In genomic region chr6:100707557-100707956, GRCm38 (mm10) we compare ENCODE assay signal across 12 mouse cellular contexts. TPM values are rescaled to one million over a fixed set of nuclear protein-coding genes. Genes with fewer than 3 reads are reported as not detected.
A peak's percentile ranks its signal among the peaks of the same experiment; 100 is the strongest.
DNase-seq lines count a peak whose midpoint lies in the region; ATAC-seq and TF ChIP-seq lines count a peak whose summit lies in the region.
"Had no signal": no experiment of that assay in that cellular context is flagged by ENCODE, and none has a peak within 500 bp of the region (broad histone marks: within the 10 kb centered on the region; RNA-seq: fewer than 3 reads in every experiment).

No protein-coding gene starts in this region.

- H3K4me2 ChIP-seq in heart, embryonic 11.5 days: no peak overlapping the region
- H3K4me2 ChIP-seq in myocyte (ENCODE audit: low read depth): peak overlapping the region; percentile 64
- H3K4me2 ChIP-seq: liver, embryonic 13.5 days had no signal

- no peak for TF ChIP-seq POLR2A in myocyte (IDR thresholded peaks at IDR 0.05; ENCODE audit: insufficient read length, low read depth)

- ATAC-seq in heart, embryonic 11.5 days (replicated peaks; ENCODE audit: insufficient number of reproducible peaks, low FRiP score, low TSS enrichment): no peak
- ATAC-seq in CD4-positive, CD25-positive, alpha-beta regulatory T cell, adult 4 months: no peak
- ATAC-seq: hindbrain, embryonic 16.5 days had no signal

- peak; percentile 57 to 79 for DNase-seq in heart, adult 18-20 months
- DNase-seq in urinary bladder, postnatal 14 days (ENCODE audit: low spot score): peak; percentile 35
- DNase-seq in urinary bladder, postnatal 10 days (ENCODE audit: low spot score): no peak
- DNase-seq in gastrocnemius, postnatal 25 days: peak; percentile 53
- no peak for DNase-seq in midbrain, embryonic 10.5 days (ENCODE audit: low spot score)
- DNase-seq: cerebellum, adult 8-10 months; liver, embryonic 13.5 days; thymus, postnatal 14 days had no signal

- H3ac ChIP-seq in myocyte (ENCODE audit: control insufficient read depth, insufficient read length): no peak overlapping the region

- no peaks in the 10 kb centered on the region for H3K79me2 ChIP-seq in myocyte (ENCODE audit: control insufficient read depth, insufficient read depth)

- peaks cover 26% of the 10 kb centered on the region for H3K27me3 ChIP-seq in heart, embryonic 11.5 days (ENCODE audit: control insufficient read depth, insufficient read depth, low read length)
- H3K27me3 ChIP-seq in myocyte (ENCODE audit: control insufficient read depth, insufficient read depth, insufficient read length): no peaks in the 10 kb centered on the region
- peaks cover 62% of the 10 kb centered on the region for H3K27me3 ChIP-seq in midbrain, embryonic 10.5 days (ENCODE audit: low read depth, poor library complexity, severe bottlenecking)

- H3K4me3 ChIP-seq in heart, embryonic 11.5 days (ENCODE audit: low read depth, low read length): no peak overlapping the region
- no peak overlapping the region for H3K4me3 ChIP-seq in myocyte
- no peak overlapping the region for H3K4me3 ChIP-seq in midbrain, embryonic 10.5 days
- H3K4me3 ChIP-seq: liver, embryonic 13.5 days had no signal

- no peaks in the 10 kb centered on the region for H3K9me3 ChIP-seq in heart, embryonic 11.5 days (replicated peaks; ENCODE audit: control insufficient read depth, low read length)
- no peaks in the 10 kb centered on the region for H3K9me3 ChIP-seq in midbrain, embryonic 10.5 days (replicated peaks)
- H3K9me3 ChIP-seq: liver, embryonic 13.5 days had no signal

- no peaks in the 10 kb centered on the region for H3K36me3 ChIP-seq in heart, embryonic 11.5 days (ENCODE audit: control insufficient read depth, insufficient read depth, low read length)
- H3K36me3 ChIP-seq in myocyte (ENCODE audit: control insufficient read depth, insufficient read depth): no peaks in the 10 kb centered on the region
- H3K36me3 ChIP-seq in midbrain, embryonic 10.5 days: no peaks in the 10 kb centered on the region
- H3K36me3 ChIP-seq: liver, embryonic 13.5 days had no signal

- H3K9ac ChIP-seq in heart, embryonic 11.5 days (ENCODE audit: low read depth, low read length): no peak overlapping the region
- H3K9ac ChIP-seq: liver, embryonic 13.5 days had no signal

- 62% methylated on average over 7 of the region's 7 CpGs for WGBS in heart, embryonic 11.5 days (ENCODE audit: insufficient replicate concordance)
- 65% methylated on average over 7 of the region's 7 CpGs for WGBS in midbrain, embryonic 10.5 days

- peaks cover 3% of the 10 kb centered on the region; the same call in 1 of the 2 replicates for H3K4me1 ChIP-seq in heart, embryonic 11.5 days (ENCODE audit: control insufficient read depth, insufficient read depth, low read length)
- H3K4me1 ChIP-seq in midbrain, embryonic 10.5 days: peaks cover 31% of the 10 kb centered on the region

- no peak overlapping the region for H3K27ac ChIP-seq in heart, embryonic 11.5 days (ENCODE audit: low read depth, low read length)
- no peak overlapping the region for H3K27ac ChIP-seq in midbrain, embryonic 10.5 days (replicated peaks)
- H3K27ac ChIP-seq: liver, embryonic 13.5 days had no signal

TF ChIP-seq in myocyte, 11 proteins besides CTCF, POLR2A, EP300 and RAD21:
- peak in 1 of 3 experiments; percentile 52 for TF ChIP-seq MYOG (IDR thresholded peaks at IDR 0.05; ENCODE audit: control insufficient read depth in 1 of 3, insufficient read depth in 1 of 3, insufficient read length in 2 of 3, low read depth in 2 of 3)
- no peak for TF ChIP-seq CEBPB (IDR thresholded peaks at IDR 0.05; ENCODE audit: insufficient read depth, poor library complexity, severe bottlenecking)
- TF ChIP-seq TCF3 (IDR thresholded peaks at IDR 0.05; ENCODE audit: insufficient read length, low read depth): no peak
- no peak for TF ChIP-seq TCF12 (IDR thresholded peaks at IDR 0.05; ENCODE audit: insufficient read depth, poor library complexity, severe bottlenecking)
- peak in 2 of 3 experiments; percentile 38 to 63 for TF ChIP-seq MYOD1 (IDR thresholded peaks at IDR 0.05; ENCODE audit: control insufficient read depth in 1 of 3, insufficient read length in 2 of 3, low read depth in 2 of 3)
- no peak for TF ChIP-seq E2F4 (IDR thresholded peaks at IDR 0.05; ENCODE audit: insufficient read depth)
- no peak for TF ChIP-seq MAX (IDR thresholded peaks at IDR 0.05; ENCODE audit: low read depth)
- peak; percentile 60 for TF ChIP-seq USF1 (IDR thresholded peaks at IDR 0.05; ENCODE audit: low read depth)
- no peak for TF ChIP-seq REST (IDR thresholded peaks at IDR 0.05; ENCODE audit: insufficient read depth, insufficient read length)
- no peak for TF ChIP-seq POLR2AphosphoS2 (IDR thresholded peaks at IDR 0.05; ENCODE audit: insufficient read length, low read depth)
- no peak for TF ChIP-seq SRF (IDR thresholded peaks at IDR 0.05; ENCODE audit: control insufficient read depth, insufficient read length, low read depth)

RNA-seq across cellular contexts. Expression of gene Gxylt2, which starts 3.0 kb away (rescaled TPM):
- total RNA-seq in heart, adult 18-20 months (2021): 1 to 10 TPM; 1.8 to 2.1 TPM
- 0.93 and 1.1 TPM in 2 replicates for polyA plus RNA-seq in heart, embryonic 11.5 days (2014; fragmentation: Nextera tagmentation; extraction: Ambion mirVana)
- 1 to 10 TPM in 1 of 2 experiments, under 1 TPM in 1; 0.92 to 2.4 TPM for total RNA-seq in gastrocnemius, postnatal 25 days (2021)
- 2.2 TPM for polyA plus RNA-seq in myocyte (2012; fragmentation: generic; extraction: Trizol)
- polyA plus RNA-seq in midbrain, embryonic 10.5 days (2016; fragmentation: Nextera tagmentation; extraction: Ambion mirVana): 1.4 and 2.4 TPM in 2 replicates
- polyA plus RNA-seq in CD4-positive, CD25-positive, alpha-beta regulatory T cell, adult 4 months (2017; shearing (Covaris generic)): under 1 TPM in 1 of 2 experiments, not detected in 1; 0.17 TPM

RNA-seq across cellular contexts. Expression of gene Shq1, which starts 36.6 kb away (rescaled TPM):
- 1 to 10 TPM; 3.3 to 4.5 TPM for total RNA-seq in heart, adult 18-20 months (2021)
- polyA plus RNA-seq in heart, embryonic 11.5 days (2014; fragmentation: Nextera tagmentation; extraction: Ambion mirVana): 10.6 and 13.1 TPM in 2 replicates
- 1 to 10 TPM; 1.7 to 1.9 TPM for total RNA-seq in gastrocnemius, postnatal 25 days (2021)
- 6.6 TPM for polyA plus RNA-seq in myocyte (2012; fragmentation: generic; extraction: Trizol)
- polyA plus RNA-seq in midbrain, embryonic 10.5 days (2016; fragmentation: Nextera tagmentation; extraction: Ambion mirVana): 21.7 and 25.6 TPM in 2 replicates
- polyA plus RNA-seq in CD4-positive, CD25-positive, alpha-beta regulatory T cell, adult 4 months (2017; shearing (Covaris generic)): 10 to 100 TPM; 10.0 to 11.7 TPM

Comparison
In these comparisons a context has a peak if more than half of its experiments do, and no peak if none do; other contexts are left out.
1. DNase-seq: peak in heart, adult 18-20 months (2 of 2), urinary bladder, postnatal 14 days (single experiment) and gastrocnemius, postnatal 25 days (single experiment); none in urinary bladder, postnatal 10 days (single experiment) and midbrain, embryonic 10.5 days (single experiment).